Mouse (Mus musculus) WW6 (cell line): ENCODE results near the gene Tmbim4.
"Not testable (repeated sequence)": the region's sequence is repeated elsewhere in the genome, so short reads cannot be mapped to it uniquely, and the experiment has no call there.

ENCODE experiments used
- DNase-seq: peaks from one replicate; pipeline ENCODE4 v3.0.0-alpha.2; 2013; ENCODE audit warnings: low read depth, low spot score

Gene Tmbim4

GRCm38 (mm10) chr10:120197061-120197835 is 4.1 kb upstream of the Tmbim4 start:
- no peak for DNase-seq

- DNase-seq: peak; percentile 36
These were observed 592 bp downstream of the Tmbim4 start, which contains the start of gene Irak3 for GRCm38 (mm10) chr10:120201961-120202402. TSS of gene Irak3 (minus strand) at chr10:120202130.

GRCm38 (mm10) chr10:120202467-120203250 is 1.3 kb downstream of the Tmbim4 start:
- no peak for DNase-seq

- DNase-seq: no peak
These were observed 3.3 kb downstream of the Tmbim4 start for GRCm38 (mm10) chr10:120204591-120205210.

- DNase-seq: no peak
These were observed 6.6 kb downstream of the Tmbim4 start for GRCm38 (mm10) chr10:120208015-120208414.

GRCm38 (mm10) chr10:120208575-120209538 is 7.5 kb downstream of the Tmbim4 start:
- peak; percentile 46 for DNase-seq

- DNase-seq: no peak
These were observed 8.1 kb downstream of the Tmbim4 start for GRCm38 (mm10) chr10:120209539-120209925.

GRCm38 (mm10) chr10:120210096-120210495 is 8.7 kb downstream of the Tmbim4 start:
- no peak for DNase-seq

- not testable (repeated sequence) for DNase-seq
These were observed 15.7 kb downstream of the Tmbim4 start for GRCm38 (mm10) chr10:120217099-120217498.

- DNase-seq: no peak
These were observed 17.6 kb downstream of the Tmbim4 start for GRCm38 (mm10) chr10:120218996-120219395.

GRCm38 (mm10) chr10:120219578-120220359 is 18.4 kb downstream of the Tmbim4 start:
- no peak for DNase-seq

- DNase-seq: no peak
These were observed 19.4 kb downstream of the Tmbim4 start for GRCm38 (mm10) chr10:120220776-120221175.

- DNase-seq: peak; percentile 73
These were observed 25.7 kb downstream of the Tmbim4 start, which contains the start of gene Llph for GRCm38 (mm10) chr10:120226871-120227661. TSS of gene Llph (plus strand) at chr10:120227070.

- peak; percentile 24 for DNase-seq
These were observed 30.3 kb downstream of the Tmbim4 start for GRCm38 (mm10) chr10:120231718-120232117.

- peak; percentile 20 for DNase-seq
These were observed 32.4 kb downstream of the Tmbim4 start for GRCm38 (mm10) chr10:120233655-120234367.

GRCm38 (mm10) chr10:120236855-120237254 is 35.5 kb downstream of the Tmbim4 start:
- no peak for DNase-seq

- DNase-seq: no peak
These were observed 36.9 kb downstream of the Tmbim4 start for GRCm38 (mm10) chr10:120238241-120238640.

- peak; percentile 18 for DNase-seq
These were observed 38.1 kb downstream of the Tmbim4 start for GRCm38 (mm10) chr10:120239476-120239875.

- DNase-seq: no peak
These were observed 41.0 kb downstream of the Tmbim4 start for GRCm38 (mm10) chr10:120242421-120242820.
